Mouse (Mus musculus) midbrain, embryonic 11.5 days (tissue): ENCODE results near the gene Rnasel. TPM values are rescaled to one million over a fixed set of nuclear protein-coding genes. Genes with fewer than 3 reads are reported as not detected.

Source experiments
- ATAC-seq: fragments of 200-750 bp; cut with Nextera tagmentation; 2 replicates; pipeline ENCODE4 v1.8.0; 2017; ENCODE audit warnings: moderate TSS enrichment, moderate library complexity; ENCODE audit not compliant: low FRiP score
- DNase-seq: peaks from one replicate; pipeline ENCODE4 v3.0.0; 2015; ENCODE audit warnings: low spot score; ENCODE audit errors: missing footprints
- H3K27ac ChIP-seq: fragments of 300-500 bp; sonication (generic); 2 replicates; pipeline ENCODE4 v1.5.1; 2014; ENCODE audit warnings: low read depth, low read length
- H3K27me3 ChIP-seq: fragments of 300-500 bp; sonication (generic); 2 replicates; pipeline ENCODE4 v1.6.1; 2014; ENCODE audit warnings: mild to moderate bottlenecking, low read length, moderate library complexity, mixed read lengths; ENCODE audit not compliant: control insufficient read depth, insufficient read depth
- H3K36me3 ChIP-seq: fragments of 300-500 bp; sonication (generic); 2 replicates; pipeline ENCODE4 v1.6.1; 2014; ENCODE audit warnings: mild to moderate bottlenecking, low read length, moderate library complexity, mixed read lengths; ENCODE audit not compliant: control insufficient read depth, insufficient read depth
- H3K4me1 ChIP-seq: fragments of 300-500 bp; sonication (generic); 2 replicates; pipeline ENCODE4 v1.6.1; 2014; ENCODE audit warnings: low read length; ENCODE audit not compliant: control insufficient read depth, insufficient read depth
- H3K4me2 ChIP-seq: fragments of 300-500 bp; sonication (generic); 2 replicates; pipeline ENCODE4 v1.6.1; 2014; ENCODE audit warnings: mild to moderate bottlenecking, moderate library complexity
- H3K4me3 ChIP-seq: fragments of 300-500 bp; sonication (generic); 2 replicates; pipeline ENCODE4 v1.5.1; 2014; ENCODE audit warnings: low read depth, low read length
- H3K9ac ChIP-seq: fragments of 300-500 bp; sonication (generic); 2 replicates; pipeline ENCODE4 v1.6.1; 2014; ENCODE audit warnings: low read length
- H3K9me3 ChIP-seq: fragments of 300-500 bp; sonication (generic); 2 replicates; pipeline ENCODE4 v1.6.1; 2016; ENCODE audit warnings: low read length; ENCODE audit not compliant: control insufficient read depth
- WGBS: fragments of 180-500 bp; shearing (Covaris S2); extraction: QIAGEN DNeasy Blood & Tissue Kit; methylation state at CpG from one replicate; pipeline ENCODE4 v1.1.7; 2014; 5-methylcytosine and 5-hydroxymethylcytosine counted together
- polyA plus RNA-seq: library from polyadenylated mRNA; unstranded; fragments of >200 nt; fragmentation: Nextera tagmentation; extraction: Ambion mirVana; gene quantifications from 2 replicates; pipeline ENCODE4 v1.2.1, GENCODE M21; 2014

Rnasel gene
- polyA plus RNA-seq, 1 experiment from 2014 or later = 28.3 TPM

GRCm38 (mm10) chr1:153740775-153741400, 8.3 kb upstream of the Rnasel start:
- WGBS = 19% methylated on average over 12 of the region's 12 CpGs
- peak overlapping the region; percentile 71 for H3K4me2 ChIP-seq

GRCm38 (mm10) chr1:153741551-153742316, 7.5 kb upstream of the Rnasel start:
- Histone ChIP-seq H3K4me1 (peaks cover 32% of the 10 kb centered on the region), H3K9me3 (no peaks in the 10 kb centered on the region), H3K9ac (peak overlapping the region; percentile 65; the same call in 1 of the 2 replicates), H3K36me3 (no peaks in the 10 kb centered on the region), H3K4me3 (peak overlapping the region; percentile 52), H3K4me2 (peak overlapping the region; percentile 71), H3K27ac (no peak overlapping the region), H3K27me3 (peaks cover 13% of the 10 kb centered on the region; the same call in 1 of the 2 replicates)
- DNase-seq (peak; percentile 88), ATAC-seq (no peak)
- WGBS = 69% methylated on average over 18 of the region's 18 CpGs

More at GRCm38 (mm10) chr1:153740775-153741400, 8.3 kb upstream of the Rnasel start:
- Histone ChIP-seq H3K4me1 (peaks cover 32% of the 10 kb centered on the region), H3K4me3 (peak overlapping the region; percentile 52), H3K27me3 (peaks cover 13% of the 10 kb centered on the region; the same call in 1 of the 2 replicates), H3K36me3 (no peaks in the 10 kb centered on the region), H3K27ac (no peak overlapping the region), H3K9me3 (no peaks in the 10 kb centered on the region), H3K9ac (peak overlapping the region; percentile 65)
- ATAC-seq = no peak
- DNase-seq = peak; percentile 90

DNA sequence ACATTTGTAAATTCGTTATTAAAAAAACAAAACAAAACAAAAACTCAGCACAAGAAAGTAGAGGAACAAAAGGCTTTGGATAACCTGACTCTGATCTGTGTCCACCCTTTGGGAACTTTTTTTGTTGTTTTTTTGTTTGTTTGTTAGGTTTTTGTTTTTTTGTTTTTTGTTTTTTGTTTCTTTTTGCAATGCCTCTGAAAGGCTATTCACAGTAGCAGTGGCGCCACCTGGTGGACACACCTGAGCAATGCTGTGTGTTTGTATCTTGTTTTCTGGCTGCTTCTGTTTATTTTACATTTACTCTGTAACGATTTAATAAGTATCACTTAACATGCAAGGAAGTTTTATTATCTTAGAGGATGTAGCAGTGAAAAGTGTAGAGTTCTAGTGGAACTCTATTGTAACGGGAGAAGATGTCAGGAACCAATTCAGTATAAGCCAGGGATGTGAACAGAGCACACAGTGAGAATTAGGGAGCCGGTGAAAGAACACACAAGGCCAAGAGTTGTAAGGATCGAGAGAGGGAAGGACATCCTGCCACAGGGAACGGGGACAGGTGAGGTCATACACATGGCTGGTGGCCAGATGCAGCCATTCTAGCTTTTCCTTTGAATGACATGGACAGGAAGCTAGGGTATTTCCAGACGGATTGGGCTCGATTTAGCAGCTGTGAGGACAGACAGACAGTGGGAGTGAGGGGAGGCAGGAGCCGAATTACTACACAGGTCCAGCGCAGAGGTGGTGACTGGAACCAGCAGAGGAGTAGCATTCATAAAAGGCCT, 6.7 kb upstream of the Rnasel start:
- Histone ChIP-seq H3K36me3 (no peaks in the 10 kb centered on the region), H3K4me3 (peak overlapping the region; percentile 52), H3K27me3 (peaks cover 13% of the 10 kb centered on the region; the same call in 1 of the 2 replicates), H3K27ac (no peak overlapping the region), H3K9ac (no peak overlapping the region), H3K9me3 (no peaks in the 10 kb centered on the region), H3K4me1 (peaks cover 25% of the 10 kb centered on the region), H3K4me2 (peak overlapping the region; percentile 71)
- ATAC-seq (no peak), DNase-seq (peak; percentile 96)
- WGBS = 63% methylated on average over 11 of the region's 11 CpGs

DNA sequence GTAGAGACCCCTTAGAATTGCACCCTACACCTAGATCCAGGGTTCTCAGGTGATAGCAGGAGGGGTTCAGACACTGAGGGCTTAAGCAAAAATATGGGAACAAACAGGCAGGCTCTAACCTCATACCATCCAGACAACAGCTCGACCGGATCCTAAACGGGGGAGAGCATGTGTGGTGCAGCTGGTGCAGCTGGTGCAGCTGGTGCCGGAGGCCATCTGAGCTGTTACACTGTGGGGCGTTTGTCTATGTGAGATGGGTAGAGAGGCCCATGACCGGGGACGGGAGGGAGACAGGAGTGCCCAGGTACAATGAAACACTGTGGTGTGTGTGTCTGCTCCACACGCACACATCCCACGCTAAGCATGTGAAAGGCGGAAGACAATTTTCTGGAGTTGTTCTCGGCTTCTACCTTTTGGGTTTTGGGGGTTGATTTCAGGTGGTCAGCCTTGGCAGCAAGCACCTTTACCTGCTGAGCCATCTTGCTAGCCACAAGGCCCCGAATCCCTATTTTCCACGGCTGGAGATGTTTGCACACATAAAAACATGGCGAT, 3.0 kb upstream of the Rnasel start:
- WGBS = 77% methylated on average over 14 of the region's 14 CpGs
- Histone ChIP-seq H3K4me1 (peaks cover 16% of the 10 kb centered on the region), H3K27ac (no peak overlapping the region), H3K4me2 (no peak overlapping the region), H3K27me3 (peaks cover under 1% of the 10 kb centered on the region; the same call in 1 of the 2 replicates), H3K4me3 (no peak overlapping the region), H3K9me3 (no peaks in the 10 kb centered on the region), H3K9ac (no peak overlapping the region), H3K36me3 (no peaks in the 10 kb centered on the region)
- ATAC-seq (peak; percentile 30; the same call in 1 of the 2 replicates), DNase-seq (peak; percentile 89)

DNA sequence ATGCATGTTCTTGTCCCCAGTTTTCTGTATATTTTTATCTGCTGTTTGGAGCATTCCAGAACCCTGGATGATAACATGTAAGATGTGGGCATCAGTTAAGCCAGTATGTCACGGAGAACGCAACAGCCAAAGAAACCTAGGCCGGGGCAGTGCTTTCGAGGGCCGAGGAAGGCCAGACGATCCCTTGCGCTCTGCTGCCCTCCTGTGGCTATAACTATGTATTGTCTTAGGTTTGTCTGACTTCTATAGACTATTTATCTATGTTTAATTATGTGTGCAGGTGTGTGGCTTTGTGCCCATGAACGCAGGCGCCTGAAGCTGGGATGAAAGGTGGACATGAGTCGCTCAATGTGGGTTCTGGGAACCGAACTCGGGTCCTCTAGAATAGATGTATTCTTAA, 2.5 kb upstream of the Rnasel start:
- Histone ChIP-seq H3K4me2 (no peak overlapping the region), H3K4me3 (no peak overlapping the region), H3K9ac (no peak overlapping the region), H3K4me1 (peaks cover 14% of the 10 kb centered on the region), H3K27me3 (no peaks in the 10 kb centered on the region), H3K27ac (no peak overlapping the region), H3K9me3 (no peaks in the 10 kb centered on the region), H3K36me3 (no peaks in the 10 kb centered on the region)
- WGBS = 5% methylated on average over 12 of the region's 12 CpGs
- DNase-seq = peak; percentile 98
- ATAC-seq = peak; percentile 29; the same call in 1 of the 2 replicates

DNA sequence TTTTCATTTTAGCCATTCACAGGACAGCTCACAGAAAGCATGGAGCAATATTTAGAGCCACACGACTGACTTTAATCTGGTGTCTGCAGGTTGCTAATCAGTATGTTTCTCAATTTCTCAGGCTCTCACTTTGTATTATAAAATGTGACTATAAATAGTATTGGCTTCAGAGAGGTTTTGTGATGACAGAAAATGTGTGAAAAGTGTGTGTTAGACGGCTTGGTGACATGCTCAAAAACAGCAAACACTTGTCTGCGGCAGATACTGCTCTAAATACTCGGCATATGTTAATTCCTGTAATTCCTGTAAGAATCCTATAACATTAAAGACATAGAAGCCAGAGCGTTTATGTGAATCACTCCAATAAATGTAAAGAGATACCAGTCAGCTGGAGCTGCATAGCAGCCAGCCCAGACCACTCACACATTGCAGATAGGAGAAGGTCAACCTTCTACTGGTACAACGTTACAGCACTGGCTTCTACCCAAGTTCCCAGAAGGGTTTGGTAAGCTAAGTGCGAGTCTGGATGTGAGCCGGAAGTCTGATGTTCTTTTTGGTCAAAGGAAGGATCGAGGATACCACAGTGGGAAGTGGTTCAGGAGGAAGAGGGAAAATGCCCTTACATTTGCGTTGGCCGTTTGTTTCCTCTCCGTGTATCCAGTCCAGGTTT, 1.2 kb upstream of the Rnasel start:
- Histone ChIP-seq H3K27ac (no peak overlapping the region), H3K9me3 (no peaks in the 10 kb centered on the region), H3K36me3 (no peaks in the 10 kb centered on the region), H3K4me1 (peaks cover 11% of the 10 kb centered on the region), H3K4me2 (no peak overlapping the region), H3K4me3 (no peak overlapping the region), H3K9ac (no peak overlapping the region), H3K27me3 (no peaks in the 10 kb centered on the region)
- ATAC-seq (no peak), DNase-seq (no peak)
- WGBS = 81% methylated on average over 12 of the region's 12 CpGs

DNA sequence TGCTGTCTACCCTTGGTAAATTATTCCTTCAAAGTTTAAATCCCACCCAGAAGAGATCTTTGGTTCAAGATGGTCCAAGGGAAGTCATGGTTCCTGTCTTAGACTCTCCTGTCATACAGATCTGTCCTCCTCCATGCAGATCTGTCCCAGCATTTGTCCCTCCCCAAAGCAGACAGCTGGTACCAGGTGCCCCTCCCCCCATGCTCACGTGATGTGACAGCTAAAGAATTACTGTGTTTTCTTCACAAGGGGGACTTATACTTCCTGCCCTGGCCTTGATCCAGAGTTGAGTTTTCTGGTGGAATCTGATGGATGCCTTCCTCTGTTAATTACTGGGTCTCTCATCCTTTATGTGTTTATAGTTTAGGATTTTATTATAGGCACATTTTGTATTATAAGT, 677 bp upstream of the Rnasel start:
- Histone ChIP-seq H3K9me3 (no peaks in the 10 kb centered on the region), H3K27ac (no peak overlapping the region), H3K36me3 (no peaks in the 10 kb centered on the region), H3K4me2 (no peak overlapping the region), H3K4me3 (no peak overlapping the region), H3K9ac (no peak overlapping the region), H3K27me3 (no peaks in the 10 kb centered on the region), H3K4me1 (peaks cover 11% of the 10 kb centered on the region)
- DNase-seq (peak; percentile 89), ATAC-seq (peak; percentile 22)
- WGBS = 5% methylated on average over 1 of the region's 1 CpGs

DNA sequence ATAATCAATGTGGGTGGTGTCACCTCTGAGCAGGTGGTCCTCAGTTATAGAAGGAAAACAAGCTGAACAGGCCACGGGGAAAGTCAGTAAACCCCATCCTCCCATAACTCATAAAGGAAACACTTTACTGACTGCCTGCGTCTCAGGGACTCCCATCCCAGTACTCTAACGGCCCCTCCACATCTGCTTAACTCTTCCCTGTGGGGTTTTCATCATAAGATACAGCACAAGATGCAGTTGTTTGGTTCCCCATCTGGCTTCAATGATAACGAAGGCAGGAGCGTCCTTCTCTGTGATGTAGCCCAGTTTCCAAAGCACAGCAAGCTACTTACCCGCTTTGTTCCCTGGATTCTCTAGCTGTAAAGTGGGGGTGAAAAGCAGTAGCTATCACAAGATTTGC, 828 bp downstream of the Rnasel start:
- peak overlapping the region; percentile 41 for H3K4me2 ChIP-seq
- DNase-seq (no peak), ATAC-seq (no peak)
- H3K4me1 ChIP-seq = peaks cover 5% of the 10 kb centered on the region
- WGBS = 73% methylated on average over 6 of the region's 6 CpGs
- no peaks in the 10 kb centered on the region for H3K9me3 ChIP-seq
- no peaks in the 10 kb centered on the region for H3K27me3 ChIP-seq
- peak overlapping the region; percentile 72 for H3K9ac ChIP-seq
- H3K27ac ChIP-seq = no peak overlapping the region
- H3K4me3 ChIP-seq = peak overlapping the region; percentile 31
- H3K36me3 ChIP-seq = no peaks in the 10 kb centered on the region; the same call in 1 of the 2 replicates
